Mouse (Mus musculus): ENCODE measurements around the gene Dock3. TPM values are rescaled to one million over a fixed set of nuclear protein-coding genes. Genes with fewer than 3 reads are reported as not detected.
A peak's percentile ranks its signal among the peaks of the same experiment; 100 is the strongest.

The Dock3 gene
- polyA plus RNA-seq, 1 experiment from 2014 or later = 0.19 TPM

DNA sequence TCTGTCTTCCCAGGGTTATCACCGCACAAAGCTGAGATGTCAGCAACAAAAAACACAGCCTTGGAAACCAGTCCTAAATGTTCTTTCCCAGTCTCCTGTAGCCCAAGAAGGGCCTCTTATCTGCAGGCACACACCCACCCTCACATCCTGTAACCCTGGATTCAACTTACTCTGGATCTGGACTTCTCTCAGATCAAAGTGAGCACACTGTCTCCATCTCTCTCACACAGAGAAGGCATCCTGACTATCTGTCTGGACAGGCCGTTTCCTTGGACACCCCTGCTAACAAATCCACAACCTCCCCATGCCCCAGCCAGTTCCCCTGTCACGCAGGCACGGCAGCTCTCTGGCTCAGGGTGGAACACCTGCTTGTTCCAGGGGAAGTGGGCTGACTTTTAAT lies 40.6 kb upstream of the Dock3 start:
- ChIA-PET CTCF (interaction anchor here (1.4 kb wide), 1 partner anchor 16 kb away, joined by 3 read pairs; no protein-coding TSS in a partner anchor), POLR2A (interaction anchor here (0.5 kb wide), 1 partner anchor 1512 kb away, joined by 3 read pairs; no protein-coding TSS in a partner anchor)
- no peaks in the 10 kb centered on the region for H3K27me3 ChIP-seq
- in situ Hi-C loops (cut with MboI; ENCODE audit: low pct_unique_long_range_greater_than_20kb) = no loop called here
- TF ChIP-seq CTCF (IDR thresholded peaks at IDR 0.05) = no peak
- DNase-seq (ENCODE audit: low read depth, low spot score) (no peak), ATAC-seq (no peak)

DNA sequence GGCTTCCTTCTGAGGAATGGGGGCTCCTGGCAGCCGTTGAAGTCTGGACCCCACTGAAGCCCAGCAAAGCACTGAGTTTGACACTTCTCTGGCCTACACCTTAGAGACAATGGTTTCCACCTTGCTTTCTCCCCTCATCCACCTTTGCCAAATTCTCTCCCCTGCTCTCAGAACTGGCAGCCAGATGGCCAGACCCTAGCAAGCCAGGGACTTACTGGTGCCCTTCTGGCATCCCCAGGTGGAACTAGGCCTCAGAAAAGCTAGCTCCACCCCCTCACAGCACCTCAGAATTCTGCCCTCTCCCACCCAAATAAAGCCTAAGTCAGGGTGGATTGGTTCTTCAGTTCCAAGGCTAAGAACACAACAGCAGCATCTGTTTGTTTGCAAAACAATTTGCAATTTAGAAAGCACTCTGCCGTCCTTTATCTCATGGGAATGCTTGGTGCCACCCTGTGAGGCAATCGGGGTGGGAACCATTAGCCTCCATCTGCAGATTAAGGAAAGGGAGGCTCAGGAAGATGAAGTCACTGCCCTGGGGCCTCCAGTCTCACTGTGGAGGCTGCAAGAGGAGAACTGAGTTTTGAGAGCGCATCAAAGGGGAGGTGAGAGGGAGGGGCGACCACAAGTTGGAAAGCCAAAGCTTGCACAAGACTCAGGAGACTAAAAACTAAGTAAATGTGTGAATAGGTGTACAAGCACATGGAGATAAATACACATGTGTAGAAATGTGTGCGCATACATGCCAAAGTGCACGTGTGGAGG lies 39.6 kb upstream of the Dock3 start:
- no peaks in the 10 kb centered on the region for H3K27me3 ChIP-seq
- DNase-seq (ENCODE audit: low read depth, low spot score) (no peak), ATAC-seq (no peak)
- ChIA-PET CTCF (interaction anchor here (1.4 kb wide), 1 partner anchor 17 kb away, joined by 3 read pairs; no protein-coding TSS in a partner anchor), POLR2A (no interaction called here)
- no peak for TF ChIP-seq CTCF (IDR thresholded peaks at IDR 0.05)
- in situ Hi-C loops (cut with MboI; ENCODE audit: low pct_unique_long_range_greater_than_20kb) = no loop called here

DNA sequence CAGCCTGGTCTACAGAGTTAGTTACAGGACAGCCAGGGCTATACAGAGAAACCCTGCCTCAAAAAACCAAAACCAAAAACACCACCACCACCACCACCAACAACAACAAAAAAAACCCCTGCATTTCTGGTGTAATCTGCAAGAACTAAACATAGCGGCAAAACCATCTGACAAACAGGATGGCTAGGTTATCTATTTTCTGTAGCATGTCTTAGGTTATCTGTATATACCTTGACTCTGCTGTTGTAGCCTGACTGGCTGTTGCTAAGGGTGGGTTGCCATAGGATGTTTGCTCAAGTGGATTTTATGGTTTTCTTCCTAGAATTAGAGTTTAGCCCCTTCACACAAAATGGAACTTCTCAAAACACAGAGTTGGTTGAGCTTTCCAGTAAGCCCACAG lies 38.1 kb upstream of the Dock3 start:
- DNase-seq (ENCODE audit: low read depth, low spot score) (no peak), ATAC-seq (no peak)
- in situ Hi-C loops (cut with MboI; ENCODE audit: low pct_unique_long_range_greater_than_20kb) = no loop called here
- ChIA-PET POLR2A (no interaction called here), CTCF (no interaction called here)
- no peaks in the 10 kb centered on the region for H3K27me3 ChIP-seq
- no peak for TF ChIP-seq CTCF (IDR thresholded peaks at IDR 0.05)

DNA sequence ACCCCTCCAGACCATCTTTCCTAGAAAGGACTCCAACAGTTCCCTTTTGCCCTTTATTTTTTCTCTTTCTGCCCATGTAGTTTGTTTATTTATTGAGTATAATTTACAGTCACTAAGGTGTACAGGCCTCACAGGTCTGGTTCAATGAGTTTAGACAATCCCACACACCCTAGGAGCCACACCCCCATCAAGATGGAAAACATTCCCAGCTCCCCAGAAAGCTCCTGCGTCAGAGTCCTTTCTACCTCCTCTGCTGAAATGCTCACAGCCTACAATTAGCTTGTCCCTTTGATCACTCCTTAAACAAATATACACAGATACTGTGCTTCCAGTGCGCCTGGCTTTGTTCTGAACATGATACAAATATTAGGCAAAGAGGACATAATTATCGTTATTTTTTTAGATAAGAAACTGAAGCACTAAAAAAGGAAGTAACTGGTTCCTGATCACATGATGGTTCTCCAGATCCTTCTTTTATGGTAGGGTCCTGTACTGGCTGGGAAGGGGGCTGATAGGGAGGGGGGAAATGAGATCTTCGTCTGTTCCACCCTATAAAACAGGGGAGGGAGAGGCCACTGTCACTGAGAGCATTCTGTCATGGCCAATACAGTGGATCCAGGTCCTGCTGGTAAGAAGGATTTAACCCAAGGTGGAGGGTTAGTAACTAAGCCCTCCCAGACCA lies 36.2 kb upstream of the Dock3 start:
- DNase-seq (ENCODE audit: low read depth, low spot score) (no peak), ATAC-seq (no peak)
- no peaks in the 10 kb centered on the region for H3K27me3 ChIP-seq
- in situ Hi-C loops (cut with MboI; ENCODE audit: low pct_unique_long_range_greater_than_20kb) = no loop called here
- no peak for TF ChIP-seq CTCF (IDR thresholded peaks at IDR 0.05)
- CTCF ChIA-PET = no interaction called here
- POLR2A ChIA-PET = interaction anchor here (0.5 kb wide), 1 partner anchor 50 kb away, joined by 3 read pairs; no protein-coding TSS in a partner anchor

- CTCF ChIA-PET = no interaction called here
- POLR2A ChIA-PET = no interaction called here
- in situ Hi-C loops (cut with MboI; ENCODE audit: low pct_unique_long_range_greater_than_20kb) = no loop called here
- no peak for ATAC-seq
- H3K27me3 ChIP-seq = no peaks in the 10 kb centered on the region
- DNase-seq (ENCODE audit: low read depth, low spot score) = no peak
- TF ChIP-seq CTCF (IDR thresholded peaks at IDR 0.05) = no peak
Observed at GRCm38 (mm10) chr9:107267028-107267427, 35.3 kb upstream of the Dock3 start.

DNA sequence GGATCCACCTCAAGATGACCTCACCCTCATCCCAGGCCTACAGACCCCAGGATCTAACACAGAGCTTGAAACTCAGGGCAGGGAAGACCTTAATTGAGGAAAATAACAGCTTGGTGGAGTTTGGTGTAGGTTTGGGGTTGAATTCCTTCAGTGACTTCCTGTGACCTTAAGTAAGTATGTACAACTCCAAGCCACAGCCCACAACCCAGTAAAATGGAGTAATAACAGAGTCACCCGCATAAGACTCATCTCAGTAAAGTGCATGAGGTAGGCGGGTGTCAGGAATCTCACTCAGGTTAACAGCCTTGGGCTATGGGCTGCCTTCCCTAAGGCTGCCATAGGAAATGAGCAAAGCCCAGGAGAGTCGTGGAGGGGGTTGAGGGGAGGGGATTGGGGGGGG lies 33.0 kb upstream of the Dock3 start:
- ChIA-PET CTCF (interaction anchor here (1.0 kb wide), 1 partner anchor 13 kb away, joined by 3 read pairs; no protein-coding TSS in a partner anchor), POLR2A (interaction anchor here (0.6 kb wide), 1 partner anchor 89 kb away, joined by 3 read pairs; no protein-coding TSS in a partner anchor)
- no peak for DNase-seq (ENCODE audit: low read depth, low spot score)
- no peak for TF ChIP-seq CTCF (IDR thresholded peaks at IDR 0.05)
- no peak for ATAC-seq
- in situ Hi-C loops (cut with MboI; ENCODE audit: low pct_unique_long_range_greater_than_20kb) = no loop called here
- no peaks in the 10 kb centered on the region for H3K27me3 ChIP-seq

DNA sequence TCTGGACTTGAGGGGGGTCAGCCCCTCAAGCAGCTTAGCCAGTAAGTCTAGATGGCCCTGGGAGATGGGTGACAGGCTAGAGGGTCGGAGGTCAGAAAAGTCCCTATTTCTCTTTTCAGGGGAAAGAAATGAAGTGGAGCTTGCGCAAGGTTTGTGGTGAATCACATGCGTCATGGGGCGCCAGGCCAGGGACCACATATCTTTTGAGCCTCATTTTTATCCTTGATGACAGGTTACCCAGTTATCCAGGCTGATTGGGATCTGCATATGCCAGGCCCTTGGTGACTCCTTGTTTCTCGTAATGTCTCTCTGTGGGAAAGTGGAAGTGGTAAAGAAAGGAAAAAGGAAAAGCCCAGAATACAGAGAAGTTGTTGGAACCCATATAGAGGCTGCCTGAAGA lies 32.2 kb upstream of the Dock3 start:
- POLR2A ChIA-PET = interaction anchor here (1.0 kb wide), 1 partner anchor 15 kb away, joined by 3 read pairs; no protein-coding TSS in a partner anchor
- H3K27me3 ChIP-seq = no peaks in the 10 kb centered on the region
- DNase-seq (ENCODE audit: low read depth, low spot score) (peak; percentile 78), ATAC-seq (peak; percentile 70)
- in situ Hi-C loops (cut with MboI; ENCODE audit: low pct_unique_long_range_greater_than_20kb) = no loop called here
- CTCF ChIA-PET = interaction anchor here (1.0 kb wide), 1 partner anchor 14 kb away, joined by 3 read pairs; no protein-coding TSS in a partner anchor
- TF ChIP-seq CTCF (IDR thresholded peaks at IDR 0.05) = no peak

GRCm38 (mm10) chr9:107262375-107262774 lies 30.7 kb upstream of the Dock3 start:
- in situ Hi-C loops (cut with MboI; ENCODE audit: low pct_unique_long_range_greater_than_20kb) = no loop called here
- ChIA-PET POLR2A (no interaction called here), CTCF (no interaction called here)
- H3K27me3 ChIP-seq = no peaks in the 10 kb centered on the region
- TF ChIP-seq CTCF (IDR thresholded peaks at IDR 0.05) = no peak
- DNase-seq (ENCODE audit: low read depth, low spot score) (no peak), ATAC-seq (no peak)

DNA sequence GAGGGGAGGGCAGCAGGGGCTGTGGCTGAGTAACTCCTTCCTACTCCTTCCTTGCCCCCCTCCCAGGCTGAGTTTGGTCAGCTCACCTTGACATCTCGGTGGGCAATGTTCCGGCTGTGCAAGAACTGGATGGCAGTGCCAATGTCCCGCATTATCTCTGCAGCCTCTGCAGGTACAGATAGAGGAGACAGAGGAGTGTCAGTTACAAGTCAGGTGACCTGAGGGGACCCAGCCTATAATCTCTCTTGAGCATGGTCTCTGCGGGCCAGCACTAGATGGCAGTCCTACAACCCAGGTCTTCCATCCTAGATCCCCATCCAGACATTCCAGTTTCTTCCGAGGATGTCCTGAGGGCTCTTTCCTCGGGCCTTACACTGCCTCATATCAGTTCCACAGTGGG lies 30.1 kb upstream of the Dock3 start:
- ChIA-PET CTCF (no interaction called here), POLR2A (no interaction called here)
- H3K27me3 ChIP-seq = no peaks in the 10 kb centered on the region
- in situ Hi-C loops (cut with MboI; ENCODE audit: low pct_unique_long_range_greater_than_20kb) = no loop called here
- no peak for DNase-seq (ENCODE audit: low read depth, low spot score)
- no peak for ATAC-seq
- no peak for TF ChIP-seq CTCF (IDR thresholded peaks at IDR 0.05)

GRCm38 (mm10) chr9:107260836-107261235 lies 29.1 kb upstream of the Dock3 start:
- CTCF ChIA-PET = interaction anchor here (1.0 kb wide), 1 partner anchor 31 kb away, joined by 3 read pairs; no protein-coding TSS in a partner anchor
- ATAC-seq (no peak), DNase-seq (ENCODE audit: low read depth, low spot score) (no peak)
- POLR2A ChIA-PET = no interaction called here
- TF ChIP-seq CTCF (IDR thresholded peaks at IDR 0.05) = no peak
- H3K27me3 ChIP-seq = no peaks in the 10 kb centered on the region
- in situ Hi-C loops (cut with MboI; ENCODE audit: low pct_unique_long_range_greater_than_20kb) = no loop called here

DNA sequence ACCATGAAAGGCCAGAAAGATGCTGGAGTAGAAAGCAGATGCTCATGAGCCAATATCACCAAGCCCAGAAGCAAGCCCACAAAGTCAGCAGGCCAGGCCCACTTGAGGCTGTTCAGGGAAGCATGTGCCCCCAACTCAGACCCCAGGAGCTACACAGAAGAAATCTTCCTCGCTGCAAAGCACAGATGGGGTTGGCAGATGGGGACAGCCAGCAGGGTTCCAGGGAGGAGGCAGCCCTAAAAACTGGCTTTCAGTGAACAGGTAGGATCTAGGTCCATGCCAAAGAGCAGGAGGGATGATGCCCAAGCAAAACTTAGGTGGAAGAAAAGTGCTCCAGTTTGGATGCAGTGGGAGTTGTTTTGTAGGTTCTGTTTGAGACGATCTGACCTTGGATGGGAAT lies 28.7 kb upstream of the Dock3 start:
- POLR2A ChIA-PET = no interaction called here
- CTCF ChIA-PET = interaction anchor here (1.0 kb wide), 1 partner anchor 31 kb away, joined by 3 read pairs; no protein-coding TSS in a partner anchor
- no peak for ATAC-seq
- H3K27me3 ChIP-seq = no peaks in the 10 kb centered on the region
- in situ Hi-C loops (cut with MboI; ENCODE audit: low pct_unique_long_range_greater_than_20kb) = no loop called here
- DNase-seq (ENCODE audit: low read depth, low spot score) = no peak
- TF ChIP-seq CTCF (IDR thresholded peaks at IDR 0.05) = no peak
